In genomic region chr1:177795421-177796192, GRCm38 (mm10) we compare ENCODE assay signal across 8 mouse cellular contexts. TPM values are rescaled to one million over a fixed set of nuclear protein-coding genes. Genes with fewer than 3 reads are reported as not detected.
DNase-seq lines count a peak whose midpoint lies in the region; ATAC-seq and TF ChIP-seq lines count a peak whose summit lies in the region.

No protein-coding gene starts in this region.

- H3K9me3 ChIP-seq in heart, embryonic 10.5 days: no peaks in the 10 kb centered on the region
- H3K9me3 ChIP-seq in E14TG2a.4 (ENCODE audit: low read length): no peaks in the 10 kb centered on the region
- no peaks in the 10 kb centered on the region for H3K9me3 ChIP-seq in liver, embryonic 11.5 days (ENCODE audit: control insufficient read depth, low read length)

- intact Hi-C loops in heart, postnatal 36 days (cut with DNase I): loop anchor here (10.0 kb wide), 2 partner anchors 171 to 981 kb away; partner anchors contain the start of genes Cep170 and Sdccag8

- peak overlapping the region; percentile 88 for H3K4me2 ChIP-seq in liver, embryonic 11.5 days

- H3K4me3 ChIP-seq in heart, embryonic 10.5 days: peak overlapping the region; percentile 91
- H3K4me3 ChIP-seq in E14TG2a.4 (replicated peaks; ENCODE audit: low read length): peak overlapping the region; percentile 97
- peak overlapping the region; percentile 90 for H3K4me3 ChIP-seq in liver, embryonic 11.5 days (ENCODE audit: low read depth, low read length)

- H3K27ac ChIP-seq in heart, embryonic 10.5 days: peak overlapping the region; percentile 94
- H3K27ac ChIP-seq in liver, embryonic 11.5 days (ENCODE audit: low read depth, low read length): peak overlapping the region; percentile 92

- H3K9ac ChIP-seq in liver, embryonic 11.5 days (ENCODE audit: low read depth, low read length): peak overlapping the region; percentile 94

- peak; percentile 27 for ATAC-seq in liver, embryonic 11.5 days (replicated peaks; ENCODE audit: low FRiP score)
- peak; percentile 9; the same call in 1 of the 2 replicates for ATAC-seq in monocyte, adult 5-6 weeks (replicated peaks; ENCODE audit: insufficient number of reproducible peaks, low FRiP score, low TSS enrichment, poor library complexity, severe bottlenecking)

- H3K4me1 ChIP-seq in heart, embryonic 10.5 days: peaks cover 9% of the 10 kb centered on the region
- peaks cover 39% of the 10 kb centered on the region for H3K4me1 ChIP-seq in E14TG2a.4 (replicated peaks; ENCODE audit: low read depth, low read length)
- peaks cover 16% of the 10 kb centered on the region for H3K4me1 ChIP-seq in liver, embryonic 11.5 days (replicated peaks; ENCODE audit: control insufficient read depth, insufficient read depth, low read length)

- peak; percentile 89 for DNase-seq in heart, embryonic 10.5 days (ENCODE audit: low spot score)
- no peak for DNase-seq in heart, adult 8-10 months (ENCODE audit: low spot score)
- peak; percentile 37 for DNase-seq in embryo, embryonic 11.5 days (ENCODE audit: low read depth, low spot score)
- DNase-seq in heart, postnatal 36 days: peak; percentile 57 to 69
- DNase-seq in liver, embryonic 11.5 days (ENCODE audit: low spot score): no peak
- DNase-seq in yolk sac, embryonic 10.5 days (ENCODE audit: low spot score): no peak

- no peaks in the 10 kb centered on the region for H3K27me3 ChIP-seq in heart, embryonic 10.5 days (ENCODE audit: insufficient read depth, poor library complexity, severe bottlenecking)
- no peaks in the 10 kb centered on the region for H3K27me3 ChIP-seq in E14TG2a.4 (ENCODE audit: insufficient read depth, low read length)
- no peaks in the 10 kb centered on the region for H3K27me3 ChIP-seq in liver, embryonic 11.5 days (replicated peaks; ENCODE audit: control insufficient read depth, insufficient read depth, low read length)

- no peaks in the 10 kb centered on the region for H3K36me3 ChIP-seq in heart, embryonic 10.5 days
- H3K36me3 ChIP-seq in E14TG2a.4 (ENCODE audit: insufficient read depth, low read length): peaks cover 3% of the 10 kb centered on the region; the same call in 1 of the 2 replicates
- H3K36me3 ChIP-seq in liver, embryonic 11.5 days (ENCODE audit: control insufficient read depth, insufficient read depth, low read length): no peaks in the 10 kb centered on the region

- TF ChIP-seq CTCF in E14TG2a.4 (conservative IDR thresholded peaks at IDR 0.05; ENCODE audit: low read length): no peak

- WGBS in heart, embryonic 10.5 days: under 1% methylated on average over 41 of the region's 41 CpGs
- 0% methylated on average over 41 of the region's 41 CpGs for WGBS in liver, embryonic 11.5 days

RNA-seq across cellular contexts. Expression of gene Adss, which starts 0.7 kb away (rescaled TPM):
- polyA plus RNA-seq in heart, embryonic 10.5 days (2016; fragmentation: Nextera tagmentation; extraction: Ambion mirVana): 34.5 and 44.0 TPM in 2 replicates
- 1 to 10 TPM; 6.7 to 7.4 (median 7.4) TPM for total RNA-seq in heart, adult 8-10 months (2022)
- total RNA-seq in heart, postnatal 36 days (2021): 1 to 10 TPM; 8.2 to 8.7 TPM
- 38.2 and 43.7 TPM in 2 replicates for polyA plus RNA-seq in liver, embryonic 11.5 days (2014; fragmentation: Nextera tagmentation; extraction: Ambion mirVana)
- total RNA-seq in monocyte, adult 5-6 weeks (2017): 133 to 209 TPM (median 170 TPM) in 3 replicates

Comparison
In these comparisons a context has a peak if more than half of its experiments do, and no peak if none do; other contexts are left out.
1. DNase-seq: peak in heart, embryonic 10.5 days (single experiment), embryo, embryonic 11.5 days (single experiment) and heart, postnatal 36 days (2 of 2); none in heart, adult 8-10 months (single experiment), liver, embryonic 11.5 days (single experiment) and yolk sac, embryonic 10.5 days (single experiment).
2. RNA of gene Adss, which starts 0.7 kb away (total RNA-seq): 133 to 209 TPM in monocyte, adult 5-6 weeks; 8.2 to 8.7 TPM in heart, postnatal 36 days and 6.7 to 7.4 TPM in heart, adult 8-10 months; every median in the first group is over 10 times any median in the second.
3. Peak in every context shown above with its lines, with median percentiles within 50 percentile points of each other: H3K4me3 ChIP-seq.